Mouse (Mus musculus): ENCODE measurements around the gene Tjp2. TPM values are rescaled to one million over a fixed set of nuclear protein-coding genes. Genes with fewer than 3 reads are reported as not detected.

Gene Tjp2
- total and polyA plus RNA-seq, 3 experiments, result 9.0 to 17.8 (median 13.7) TPM

DNA sequence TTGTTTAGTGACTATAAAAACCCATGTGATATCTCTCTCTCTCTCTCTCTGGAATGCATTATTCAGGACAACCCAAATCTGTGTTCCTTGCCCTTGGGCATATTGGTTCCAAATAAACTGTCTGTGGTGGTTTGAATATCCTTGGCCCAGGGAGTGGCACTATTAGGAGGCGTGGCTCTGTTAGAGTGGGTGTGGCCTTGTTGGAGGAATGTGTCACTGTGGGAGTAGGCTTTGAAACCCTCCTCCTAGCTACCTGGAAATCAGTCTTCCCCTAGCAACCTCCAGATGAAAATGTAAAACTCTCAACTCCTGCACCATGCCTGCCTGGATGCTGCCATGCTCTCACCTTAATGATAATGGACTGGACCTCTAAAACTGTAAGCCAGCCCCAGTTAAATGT is 16.9 kb downstream of the Tjp2 start:
- Histone ChIP-seq H3K9me3 (replicated peaks; ENCODE audit: low read length) (no peaks in the 10 kb centered on the region), H3K4me1 (ENCODE audit: control insufficient read depth in 1 of 2, insufficient read depth in 2 of 2) (no peaks in the 10 kb centered on the region), H3K4me3 (replicated peaks in 1 of 3; ENCODE audit: low read depth in 2 of 3, low read length in 2 of 3, poor library complexity in 1 of 3) (no peak overlapping the region), H3K9ac (ENCODE audit: insufficient read depth, low read depth) (no peak overlapping the region), H3K27me3 (replicated peaks) (no peaks in the 10 kb centered on the region), H3K27ac (ENCODE audit: insufficient read depth, low read depth) (no peak overlapping the region), H3K79me2 (replicated peaks; ENCODE audit: control insufficient read depth, extremely low read depth, insufficient read depth, poor library complexity, severe bottlenecking) (no peaks in the 10 kb centered on the region), H3K4me2 (ENCODE audit: insufficient read depth, low read depth, poor library complexity, severe bottlenecking) (no peak overlapping the region), H3K36me3 (replicated peaks in 1 of 2; ENCODE audit: control insufficient read depth in 1 of 2, insufficient read depth in 1 of 2, low read length in 1 of 2) (no peaks in the 10 kb centered on the region)
- no peak for TF ChIP-seq ETS1 (conservative IDR thresholded peaks at IDR 0.05; ENCODE audit: low read depth, low read length)
- no peak for TF ChIP-seq MAZ (IDR thresholded peaks at IDR 0.05; ENCODE audit: low read depth, low read length)
- TF ChIP-seq EP300 (IDR thresholded peaks at IDR 0.05; ENCODE audit: low read length), result no peak
- TF ChIP-seq KAT2A (IDR thresholded peaks at IDR 0.05; ENCODE audit: insufficient replicate concordance, low read length), result no peak
- TF ChIP-seq USF2 (conservative IDR thresholded peaks at IDR 0.05; ENCODE audit: low read depth, low read length), result no peak
- TF ChIP-seq POLR2AphosphoS2 (IDR thresholded peaks at IDR 0.05; ENCODE audit: low read depth, low read length), result no peak
- no peak for TF ChIP-seq CTCF (conservative IDR thresholded peaks at IDR 0.05 in 1 of 2, IDR thresholded peaks at IDR 0.05 in 1 of 2; ENCODE audit: low read depth in 2 of 2, low read length in 2 of 2)
- TF ChIP-seq MAFK (IDR thresholded peaks at IDR 0.05; ENCODE audit: insufficient replicate concordance, low read length), result no peak
- no peak for TF ChIP-seq JUN (IDR thresholded peaks at IDR 0.05; ENCODE audit: insufficient read depth, low read depth, low read length)
- dilution Hi-C loops (cut with MboI; ENCODE audit: extremely low pct_ligation_motif_present, extremely low pct_unique_long_range_greater_than_20kb, low sequenced_read_pairs), result no loop called here
- in situ Hi-C loops (cut with MboI; ENCODE audit: low pct_ligation_motif_present, low pct_unique_long_range_greater_than_20kb, low sequenced_read_pairs), result no loop called here
- DNase-seq (ENCODE audit: extremely low read depth), result no peak

DNA sequence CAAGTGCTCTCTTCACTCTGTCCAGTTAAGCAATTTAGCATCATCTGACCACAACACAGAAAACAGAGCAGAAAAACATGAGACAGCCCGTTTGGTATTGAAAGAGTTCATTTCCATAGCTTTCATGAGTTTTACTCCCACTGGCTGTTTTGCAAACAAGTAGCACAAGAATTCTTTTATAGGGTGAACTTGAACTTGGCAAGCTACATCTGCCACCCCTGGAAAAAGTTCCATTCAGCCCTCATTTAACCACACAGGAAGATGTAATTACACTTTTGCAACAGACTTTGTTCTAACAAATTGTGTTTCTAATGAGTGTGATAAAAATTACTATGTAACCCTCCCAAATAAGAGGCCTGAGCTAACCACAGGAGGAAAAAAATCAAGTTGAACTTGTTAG is 19.8 kb downstream of the Tjp2 start:
- H3K9ac ChIP-seq (ENCODE audit: insufficient read depth, low read depth), result no peak overlapping the region
- H3K4me2 ChIP-seq (ENCODE audit: insufficient read depth, low read depth, poor library complexity, severe bottlenecking), result no peak overlapping the region
- H3K79me2 ChIP-seq (replicated peaks; ENCODE audit: control insufficient read depth, extremely low read depth, insufficient read depth, poor library complexity, severe bottlenecking), result no peaks in the 10 kb centered on the region
- dilution Hi-C loops (cut with MboI; ENCODE audit: extremely low pct_ligation_motif_present, extremely low pct_unique_long_range_greater_than_20kb, low sequenced_read_pairs) (no loop called here), in situ Hi-C loops (cut with MboI; ENCODE audit: low pct_ligation_motif_present, low pct_unique_long_range_greater_than_20kb, low sequenced_read_pairs) (no loop called here)
- peaks cover 0 to 2% of the 10 kb centered on the region in 2 experiments for H3K36me3 ChIP-seq (replicated peaks in 1 of 2; ENCODE audit: control insufficient read depth in 1 of 2, insufficient read depth in 1 of 2, low read length in 1 of 2)
- DNase-seq (ENCODE audit: extremely low read depth), result no peak
- H3K27ac ChIP-seq (ENCODE audit: insufficient read depth, low read depth), result no peak overlapping the region
- H3K4me1 ChIP-seq (ENCODE audit: control insufficient read depth in 1 of 2, insufficient read depth in 2 of 2), result no peaks in the 10 kb centered on the region
- no peaks in the 10 kb centered on the region for H3K27me3 ChIP-seq (replicated peaks)
- TF ChIP-seq ZC3H11A (IDR thresholded peaks at IDR 0.05; ENCODE audit: low read depth, low read length) (no peak), ELF1 (IDR thresholded peaks at IDR 0.05; ENCODE audit: low read depth, low read length) (no peak)
- no peaks in the 10 kb centered on the region for H3K9me3 ChIP-seq (replicated peaks; ENCODE audit: low read length)
- no peak overlapping the region for H3K4me3 ChIP-seq (replicated peaks in 1 of 3; ENCODE audit: low read depth in 2 of 3, low read length in 2 of 3, poor library complexity in 1 of 3)

DNA sequence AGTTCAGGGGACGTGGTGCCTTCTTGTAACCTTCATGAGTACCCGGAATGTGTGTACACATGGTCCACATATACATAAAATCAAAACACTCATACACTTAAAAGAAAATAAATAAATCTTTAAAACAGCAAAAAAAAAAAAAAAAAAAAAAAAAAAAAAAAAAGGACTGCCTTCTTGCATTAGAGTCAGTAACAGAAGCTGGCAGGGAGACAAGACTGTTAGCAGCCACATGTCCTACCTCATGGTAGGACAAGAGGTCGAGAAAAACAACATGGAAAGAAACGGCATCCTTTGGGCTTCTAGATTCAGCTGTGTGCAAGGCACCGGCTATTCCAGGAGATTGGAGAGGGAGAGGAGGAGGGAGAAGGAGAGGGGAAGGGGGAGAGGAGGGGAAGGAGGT is 23.0 kb downstream of the Tjp2 start:
- H3K36me3 ChIP-seq (replicated peaks in 1 of 2; ENCODE audit: control insufficient read depth in 1 of 2, insufficient read depth in 1 of 2, low read length in 1 of 2), result peaks cover 0 to 2% of the 10 kb centered on the region in 2 experiments

More for the DNA sequence above, 23.0 kb downstream of the Tjp2 start:
- Histone ChIP-seq H3K4me2 (ENCODE audit: insufficient read depth, low read depth, poor library complexity, severe bottlenecking) (no peak overlapping the region), H3K4me1 (ENCODE audit: control insufficient read depth in 1 of 2, insufficient read depth in 2 of 2) (peaks cover 5 to 18% of the 10 kb centered on the region in 2 experiments), H3K27me3 (replicated peaks) (no peaks in the 10 kb centered on the region), H3K9me3 (replicated peaks; ENCODE audit: low read length) (no peaks in the 10 kb centered on the region), H3K9ac (ENCODE audit: insufficient read depth, low read depth) (no peak overlapping the region), H3K4me3 (replicated peaks in 1 of 3; ENCODE audit: low read depth in 2 of 3, low read length in 2 of 3, poor library complexity in 1 of 3) (no peak overlapping the region), H3K79me2 (replicated peaks; ENCODE audit: control insufficient read depth, extremely low read depth, insufficient read depth, poor library complexity, severe bottlenecking) (no peaks in the 10 kb centered on the region), H3K27ac (ENCODE audit: insufficient read depth, low read depth) (no peak overlapping the region)
- in situ Hi-C loops (cut with MboI; ENCODE audit: low pct_ligation_motif_present, low pct_unique_long_range_greater_than_20kb, low sequenced_read_pairs) (no loop called here), dilution Hi-C loops (cut with MboI; ENCODE audit: extremely low pct_ligation_motif_present, extremely low pct_unique_long_range_greater_than_20kb, low sequenced_read_pairs) (no loop called here)
- DNase-seq (ENCODE audit: extremely low read depth), result no peak
- TF ChIP-seq JUN (IDR thresholded peaks at IDR 0.05; ENCODE audit: insufficient read depth, low read depth, low read length) (no peak), RAD21 (IDR thresholded peaks at IDR 0.05; ENCODE audit: low read depth, low read length) (no peak), ZKSCAN1 (IDR thresholded peaks at IDR 0.05; ENCODE audit: borderline replicate concordance, low read depth, low read length) (no peak), BHLHE40 (IDR thresholded peaks at IDR 0.05; ENCODE audit: low read depth, low read length) (no peak), ZNF384 (IDR thresholded peaks at IDR 0.05; ENCODE audit: low read depth, low read length) (no peak), PAX5 (IDR thresholded peaks at IDR 0.05; ENCODE audit: low read length) (no peak), MAX (IDR thresholded peaks at IDR 0.05; ENCODE audit: low read length) (no peak), POLR2A (IDR thresholded peaks at IDR 0.05; ENCODE audit: low read depth, low read length) (no peak), USF1 (IDR thresholded peaks at IDR 0.05; ENCODE audit: low read depth, low read length) (no peak), UBTF (IDR thresholded peaks at IDR 0.05; ENCODE audit: low read depth, low read length) (no peak), USF2 (conservative IDR thresholded peaks at IDR 0.05; ENCODE audit: low read depth, low read length) (no peak), CTCF (conservative IDR thresholded peaks at IDR 0.05 in 1 of 2, IDR thresholded peaks at IDR 0.05 in 1 of 2; ENCODE audit: low read depth in 2 of 2, low read length in 2 of 2) (no peak), IRF4 (IDR thresholded peaks at IDR 0.05; ENCODE audit: low read depth, low read length) (no peak), ZMIZ1 (IDR thresholded peaks at IDR 0.05; ENCODE audit: low read depth, low read length) (no peak)
